Mouse (Mus musculus): ENCODE data around the gene Rac1.

GRCm38 (mm10) chr5:143522882-143523281, 5.0 kb downstream of the Rac1 start:
- TF ChIP-seq CEBPB (IDR thresholded peaks at IDR 0.05; ENCODE audit: insufficient read depth, poor library complexity, severe bottlenecking) (no peak), MAX (IDR thresholded peaks at IDR 0.05; ENCODE audit: low read depth) (no peak), POLR2A (IDR thresholded peaks at IDR 0.05; ENCODE audit: insufficient read length, low read depth) (no peak), MYOD1 (IDR thresholded peaks at IDR 0.05; ENCODE audit: control insufficient read depth in 1 of 3, insufficient read length in 2 of 3, low read depth in 2 of 3) (no peak), POLR2AphosphoS2 (IDR thresholded peaks at IDR 0.05; ENCODE audit: insufficient read length, low read depth) (no peak), TCF12 (IDR thresholded peaks at IDR 0.05; ENCODE audit: insufficient read depth, poor library complexity, severe bottlenecking) (no peak), MYOG (IDR thresholded peaks at IDR 0.05; ENCODE audit: control insufficient read depth in 1 of 3, insufficient read depth in 1 of 3, insufficient read length in 2 of 3, low read depth in 2 of 3) (no peak), TCF3 (IDR thresholded peaks at IDR 0.05; ENCODE audit: insufficient read length, low read depth) (no peak)
